Mouse (Mus musculus) layer of hippocampus, adult 9-10 months (tissue): ENCODE results near the gene Rpp25l.
"Not testable (repeated sequence)": the region's sequence is repeated elsewhere in the genome, so short reads cannot be mapped to it uniquely, and the experiment has no call there.

Experiments
- DNase-seq: peaks from one replicate; pipeline ENCODE4 v3.0.0; 2022; ENCODE audit warnings: low spot score

Rpp25l gene

GRCm38 (mm10) chr4:41737602-41738255, 24.4 kb upstream of the Rpp25l start:
- peak; percentile 78 for DNase-seq

GRCm38 (mm10) chr4:41731052-41731765, 17.9 kb upstream of the Rpp25l start, which contains the start of gene Arid3c:
Arid3c (minus strand) TSS chr4:41731142.
- DNase-seq: no peak

- DNase-seq: no peak
Measured at GRCm38 (mm10) chr4:41726826-41727621, 13.7 kb upstream of the Rpp25l start.

GRCm38 (mm10) chr4:41722918-41723351, 9.6 kb upstream of the Rpp25l start, which contains the start of gene Dctn3:
Dctn3 (minus strand) TSS chr4:41723170.
- peak; percentile 93 for DNase-seq

- no peak for DNase-seq
Measured at GRCm38 (mm10) chr4:41716834-41717233, 3.5 kb upstream of the Rpp25l start.

- no peak for DNase-seq
Measured at GRCm38 (mm10) chr4:41715596-41715995, 2.3 kb upstream of the Rpp25l start.

- no peak for DNase-seq
Measured at GRCm38 (mm10) chr4:41715082-41715481, 1.7 kb upstream of the Rpp25l start.

- DNase-seq: peak; percentile 64
Measured at GRCm38 (mm10) chr4:41714276-41714675, 942 bp upstream of the Rpp25l start.

- no peak for DNase-seq
Measured at GRCm38 (mm10) chr4:41712421-41713196, 725 bp downstream of the Rpp25l start.

- no peak for DNase-seq
Measured at GRCm38 (mm10) chr4:41711705-41712375, 1.5 kb downstream of the Rpp25l start.

- no peak for DNase-seq
Measured at GRCm38 (mm10) chr4:41710229-41710628, 3.1 kb downstream of the Rpp25l start.

GRCm38 (mm10) chr4:41708192-41708745, 5.1 kb downstream of the Rpp25l start:
- peak; percentile 83 for DNase-seq

- DNase-seq: no peak
Measured at GRCm38 (mm10) chr4:41707011-41707535, 6.3 kb downstream of the Rpp25l start.

- no peak for DNase-seq
Measured at GRCm38 (mm10) chr4:41705922-41706754, 7.2 kb downstream of the Rpp25l start.

GRCm38 (mm10) chr4:41704651-41705050, 8.7 kb downstream of the Rpp25l start:
- DNase-seq: no peak

GRCm38 (mm10) chr4:41702226-41702625, 11.1 kb downstream of the Rpp25l start:
- not testable (repeated sequence) for DNase-seq

- DNase-seq: not testable (repeated sequence)
Measured at GRCm38 (mm10) chr4:41700224-41700623, 13.1 kb downstream of the Rpp25l start.

GRCm38 (mm10) chr4:41699783-41700182, 13.6 kb downstream of the Rpp25l start, which contains the start of gene Il11ra1:
Il11ra1 (plus strand) TSS chr4:41699989.
- DNase-seq: not testable (repeated sequence)

GRCm38 (mm10) chr4:41698421-41699016, 14.8 kb downstream of the Rpp25l start:
- not testable (repeated sequence) for DNase-seq
